Mouse (Mus musculus) thymus, adult 2 months (tissue): ENCODE results near the gene Fars2.

Experiments used
- CTCF ChIP-seq: fragments of 200-500 bp; IDR thresholded peaks from 2 replicates; pipeline ENCODE4 v1.5.1; 2012; ENCODE audit warnings: mild to moderate bottlenecking, control low read depth, low read length, moderate library complexity, borderline replicate concordance; ENCODE audit not compliant: control insufficient read depth, poor library complexity, insufficient read depth; ENCODE audit errors: extremely low read depth
- POLR2A ChIP-seq: fragments of 200-500 bp; IDR thresholded peaks from 2 replicates; pipeline ENCODE4 v1.6.1; 2012; ENCODE audit warnings: mild to moderate bottlenecking, low read length, control low read depth, moderate library complexity; ENCODE audit not compliant: control insufficient read depth, poor library complexity, insufficient read depth; ENCODE audit errors: extremely low read depth

GRCm38 (mm10) chr13:36610426-36610825 lies 493.2 kb downstream of the Fars2 start:
- TF ChIP-seq POLR2A (no peak), CTCF (no peak)
